Mouse (Mus musculus) bone marrow, adult 2 months (tissue): ENCODE measurements around the gene Dcaf15.

Experiments used
- CTCF ChIP-seq: fragments of 200-500 bp; IDR thresholded peaks from 2 replicates; pipeline ENCODE4 v1.5.1; 2011; ENCODE audit warnings: low read length, control low read depth; ENCODE audit not compliant: control insufficient read depth, insufficient read depth
- POLR2A ChIP-seq: fragments of 200-500 bp; IDR thresholded peaks from 2 replicates; pipeline ENCODE4 v1.6.1; 2011; ENCODE audit warnings: low read depth, mild to moderate bottlenecking, control low read depth, low read length, borderline replicate concordance; ENCODE audit not compliant: control insufficient read depth

- TF ChIP-seq CTCF (no peak), POLR2A (no peak)
Observed at GRCm38 (mm10) chr8:84106216-84107040, 1.9 kb upstream of the Dcaf15 start.
